Mouse (Mus musculus): ENCODE measurements around the gene Col27a1.

Col27a1 gene

GRCm38 (mm10) chr4:63226164-63226882 is 12.5 kb downstream of the Col27a1 start:
- DNase-seq = no peak

DNA sequence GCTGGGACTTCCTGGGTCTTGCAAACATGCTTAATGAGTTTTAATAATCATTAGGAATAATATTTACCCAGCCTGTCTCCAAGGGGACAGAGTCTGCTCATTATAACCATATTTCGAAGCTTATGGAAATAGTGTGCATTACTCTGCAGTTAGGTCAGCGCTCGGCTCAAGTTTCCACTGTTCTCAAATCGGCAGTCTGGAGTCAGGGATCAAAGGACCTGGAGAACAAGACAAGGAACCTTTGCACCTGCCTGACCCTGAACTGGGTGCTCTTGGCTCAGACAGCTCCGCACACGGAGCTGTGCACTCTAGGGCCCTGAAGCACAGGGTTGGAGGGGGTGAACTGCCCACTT is 13.1 kb downstream of the Col27a1 start:
- DNase-seq = no peak

GRCm38 (mm10) chr4:63228943-63229342 is 15.1 kb downstream of the Col27a1 start:
- DNase-seq = peak in 1 of 2 experiments; percentile 58

DNA sequence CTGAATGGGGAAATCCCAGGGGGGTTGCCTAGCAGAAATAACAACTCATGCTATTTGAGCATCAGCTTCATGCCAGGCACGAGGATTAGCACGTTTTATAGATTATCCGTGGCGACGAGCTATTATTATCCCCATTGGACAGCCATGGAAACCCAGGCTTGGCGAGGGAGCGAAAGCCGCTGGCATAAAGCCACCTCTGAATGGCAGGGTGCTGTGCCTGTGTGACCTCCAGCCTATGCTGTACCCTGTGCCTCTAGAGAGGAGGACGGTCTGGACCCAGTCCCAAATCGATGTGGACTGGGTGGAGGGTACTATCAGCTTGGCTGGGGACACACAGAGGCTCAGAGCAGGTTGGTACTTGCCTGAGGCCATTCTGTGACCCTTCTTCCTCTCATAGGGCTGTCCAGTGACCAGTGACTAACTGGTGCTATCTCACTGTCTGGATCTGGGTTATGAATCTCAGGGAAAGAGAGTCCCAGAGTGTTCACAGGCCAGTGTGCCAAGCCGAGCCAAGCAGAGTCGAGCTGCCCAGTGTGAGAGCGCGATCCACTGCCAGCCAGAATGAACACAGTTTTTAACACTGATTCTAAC is 16.3 kb downstream of the Col27a1 start:
- DNase-seq = peak; percentile 80 to 84

GRCm38 (mm10) chr4:63231121-63231520 is 17.3 kb downstream of the Col27a1 start:
- DNase-seq = peak; percentile 77 to 81

DNA sequence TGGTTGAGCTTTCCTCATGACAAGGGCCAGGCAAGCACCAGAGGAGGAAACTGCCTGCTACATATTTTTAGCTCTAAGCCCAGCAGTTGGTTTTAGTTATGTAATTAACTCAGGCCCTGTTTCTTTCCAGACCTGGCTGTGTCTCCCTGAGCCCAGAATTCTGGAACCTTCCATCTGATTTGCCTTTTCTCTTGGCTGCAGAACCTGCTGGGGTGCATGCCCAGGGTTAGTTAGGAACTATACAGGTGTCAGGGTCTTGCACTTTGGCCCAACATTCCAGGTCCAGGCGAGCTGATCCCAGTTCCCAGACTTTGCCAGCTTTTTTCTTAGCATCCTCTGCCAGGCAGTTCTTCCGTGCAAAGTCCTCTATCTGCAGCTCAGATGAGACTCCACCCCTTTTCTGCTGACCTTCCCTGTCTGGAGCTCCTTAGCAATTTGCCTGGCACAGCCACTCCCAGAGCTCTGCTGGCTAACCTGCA is 18.8 kb downstream of the Col27a1 start:
- DNase-seq = peak; percentile 42 to 67

DNA sequence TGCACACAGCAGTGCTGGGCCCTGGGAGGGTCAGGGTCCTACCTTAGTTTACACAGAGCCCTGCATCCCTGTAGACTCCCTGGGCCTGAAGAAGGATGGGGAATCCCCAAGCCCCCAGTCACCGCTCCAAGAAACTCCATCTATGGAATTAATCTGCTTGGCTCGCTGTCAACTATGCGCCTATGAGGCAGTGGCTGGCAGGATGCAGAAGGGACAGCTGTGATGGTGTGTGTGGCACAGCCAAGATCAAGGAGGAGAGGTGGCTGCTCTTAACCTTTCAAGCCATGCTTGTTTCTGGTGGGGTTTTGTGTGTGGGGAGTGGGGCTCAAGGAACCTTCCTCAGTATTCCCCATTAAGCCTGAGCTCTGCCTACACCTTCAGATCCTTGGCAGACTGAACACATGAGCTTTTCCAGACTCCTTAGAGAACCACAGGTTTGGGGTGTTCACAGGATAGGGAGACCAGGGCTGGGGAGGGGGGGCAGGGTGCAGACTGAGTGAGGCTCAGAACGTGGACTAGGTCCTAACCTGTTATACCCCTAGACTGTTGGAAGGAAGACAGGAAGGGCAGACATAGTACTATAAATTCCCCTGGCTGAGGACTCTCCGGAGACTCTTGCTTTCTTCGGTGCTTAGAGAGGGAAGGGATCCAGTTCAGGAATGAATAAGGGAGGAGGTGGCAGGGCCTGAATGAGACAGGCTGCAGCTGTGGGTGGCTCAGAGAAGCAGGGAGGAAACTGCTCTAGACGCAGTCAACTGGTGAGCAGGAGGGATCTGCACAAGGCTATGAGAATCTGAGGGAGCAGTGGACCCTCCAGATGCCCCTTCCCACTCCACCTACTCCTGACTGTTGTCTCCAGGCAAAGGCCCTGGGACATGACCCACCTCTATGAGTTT is 20.0 kb downstream of the Col27a1 start:
- no peak for DNase-seq

GRCm38 (mm10) chr4:63234852-63235251 is 21.0 kb downstream of the Col27a1 start:
- no peak for DNase-seq

DNA sequence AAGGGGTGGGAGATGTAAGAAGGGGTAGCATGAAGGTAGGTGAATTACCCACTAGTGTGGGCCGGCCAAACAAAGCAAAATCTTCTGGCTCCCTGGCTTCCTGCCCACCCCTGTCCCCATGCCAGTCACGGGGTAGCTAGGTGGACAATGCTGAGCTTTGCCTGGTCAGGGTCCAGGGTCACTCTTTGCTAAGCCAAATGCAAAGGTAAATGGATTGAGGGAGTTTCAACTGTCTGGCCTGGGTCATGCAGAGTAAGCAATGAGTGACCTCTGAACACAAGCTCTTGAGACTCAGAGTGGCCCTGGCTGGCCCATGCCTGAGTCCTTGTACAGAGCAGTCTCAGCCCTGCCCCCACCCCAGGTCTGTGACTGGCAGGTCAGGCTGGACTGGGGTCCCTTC is 22.4 kb downstream of the Col27a1 start:
- DNase-seq = peak; percentile 63 to 72

GRCm38 (mm10) chr4:63237225-63237624 is 23.4 kb downstream of the Col27a1 start:
- peak; percentile 53 to 65 for DNase-seq

- DNase-seq = no peak
Measured at GRCm38 (mm10) chr4:63238141-63238540, 24.3 kb downstream of the Col27a1 start.

- DNase-seq = no peak
Measured at GRCm38 (mm10) chr4:63238722-63239121, 24.9 kb downstream of the Col27a1 start.

- DNase-seq = peak in 1 of 2 experiments; percentile 56
Measured at GRCm38 (mm10) chr4:63241031-63241430, 27.2 kb downstream of the Col27a1 start.

DNA sequence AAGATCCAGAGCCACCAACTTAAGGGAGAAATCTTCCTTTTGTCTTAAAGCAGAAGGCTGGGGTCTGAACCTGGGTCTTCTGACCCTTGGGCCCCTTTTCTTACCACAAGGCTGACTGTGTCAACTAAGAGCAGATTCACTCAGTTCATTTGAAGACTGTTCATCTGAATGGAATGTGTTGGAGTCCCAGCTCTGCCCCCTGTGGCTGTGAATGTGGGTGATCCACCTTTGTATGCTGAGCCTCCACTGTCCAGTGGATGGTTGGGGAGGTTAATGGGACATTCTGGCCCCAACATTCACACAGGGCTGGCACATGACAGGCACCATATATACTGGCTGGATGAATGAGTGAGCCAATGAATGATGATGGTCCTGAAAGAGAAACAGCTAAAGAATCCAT is 34.2 kb downstream of the Col27a1 start:
- no peak for DNase-seq

GRCm38 (mm10) chr4:63248951-63249350 is 35.1 kb downstream of the Col27a1 start:
- no peak for DNase-seq

GRCm38 (mm10) chr4:63251760-63252159 is 38.0 kb downstream of the Col27a1 start:
- no peak for DNase-seq

DNA sequence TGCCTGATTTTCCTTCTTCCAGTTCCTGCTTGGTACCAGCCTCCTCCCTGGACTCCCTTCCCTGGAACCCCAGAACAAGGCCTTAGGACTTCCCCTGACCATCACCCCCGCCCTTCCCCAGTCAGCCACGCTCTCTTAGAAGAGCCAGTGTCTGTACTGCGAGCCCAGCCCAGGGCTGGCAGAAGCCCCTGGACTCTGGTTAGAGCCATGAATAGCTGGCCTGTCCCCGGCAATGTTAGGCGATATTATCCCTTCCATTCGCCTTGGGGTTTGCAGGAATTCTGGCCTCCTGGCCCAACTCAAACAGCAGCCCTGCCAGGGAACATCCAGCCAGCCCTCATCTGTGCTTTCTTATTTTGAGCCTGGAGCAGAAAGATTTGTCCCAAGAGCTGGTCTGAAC is 39.9 kb downstream of the Col27a1 start:
- no peak for DNase-seq

DNA sequence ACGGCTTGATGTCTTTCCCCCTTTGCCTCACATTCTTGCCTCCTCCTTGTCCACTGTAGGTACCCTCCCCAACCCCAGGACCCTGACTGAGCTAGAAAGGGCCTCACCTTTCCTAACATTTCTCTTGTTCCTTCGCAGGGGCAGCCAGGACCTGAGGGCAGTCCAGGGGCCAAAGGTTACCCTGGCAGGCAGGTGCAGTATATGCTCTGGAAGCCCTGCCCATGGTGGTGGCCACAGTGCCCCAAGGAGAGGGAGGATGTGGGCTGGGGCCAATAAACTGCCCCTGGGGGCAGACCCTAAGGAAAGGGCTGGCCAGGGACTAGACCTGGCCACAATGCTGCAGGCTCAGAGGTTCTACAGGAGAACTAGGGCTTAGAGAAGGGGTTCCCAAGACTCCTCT is 40.3 kb downstream of the Col27a1 start:
- DNase-seq = no peak

DNA sequence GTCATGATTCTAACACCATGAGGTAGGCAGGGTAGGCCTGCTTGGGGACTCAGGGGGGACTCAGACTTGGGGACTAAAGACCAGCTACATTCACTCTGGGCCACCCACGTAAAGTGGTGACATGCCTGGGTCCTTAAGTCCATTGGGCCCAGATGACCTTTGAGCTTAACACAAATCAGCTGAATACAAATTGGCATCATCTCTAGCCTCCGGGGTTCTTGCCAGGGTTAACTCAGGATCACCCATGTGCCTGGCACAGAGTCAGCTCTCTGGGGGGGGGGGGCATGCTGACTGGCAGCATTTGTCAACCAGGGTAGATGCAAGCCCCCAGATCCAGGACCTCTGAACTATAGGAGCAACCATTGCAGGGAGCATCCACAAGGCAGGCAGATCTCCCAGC is 42.6 kb downstream of the Col27a1 start:
- DNase-seq = no peak

GRCm38 (mm10) chr4:63257346-63257745 is 43.5 kb downstream of the Col27a1 start:
- DNase-seq = peak; percentile 56 to 73

DNA sequence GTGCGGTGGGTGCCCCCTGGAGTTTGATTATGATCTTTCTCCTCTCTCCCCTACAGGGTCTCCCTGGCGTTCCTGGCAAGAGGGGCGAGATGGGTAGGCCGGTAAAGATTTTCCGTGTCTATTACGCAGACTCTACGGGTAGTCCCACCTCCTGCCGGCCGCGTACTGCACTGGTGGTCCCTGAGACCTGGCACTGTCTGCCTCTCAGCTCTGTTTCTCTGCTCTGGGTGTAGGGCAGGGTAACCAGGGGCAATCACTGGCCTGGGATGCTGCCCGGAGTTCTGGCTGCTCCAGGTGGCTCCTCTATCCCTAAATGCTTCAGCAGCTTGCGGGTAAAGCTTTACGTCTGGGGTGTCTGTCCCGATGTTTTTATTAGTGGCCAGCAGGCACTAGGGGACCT is 44.3 kb downstream of the Col27a1 start:
- no peak for DNase-seq

GRCm38 (mm10) chr4:63259066-63259465 is 45.3 kb downstream of the Col27a1 start:
- peak; percentile 70 to 80 for DNase-seq

DNA sequence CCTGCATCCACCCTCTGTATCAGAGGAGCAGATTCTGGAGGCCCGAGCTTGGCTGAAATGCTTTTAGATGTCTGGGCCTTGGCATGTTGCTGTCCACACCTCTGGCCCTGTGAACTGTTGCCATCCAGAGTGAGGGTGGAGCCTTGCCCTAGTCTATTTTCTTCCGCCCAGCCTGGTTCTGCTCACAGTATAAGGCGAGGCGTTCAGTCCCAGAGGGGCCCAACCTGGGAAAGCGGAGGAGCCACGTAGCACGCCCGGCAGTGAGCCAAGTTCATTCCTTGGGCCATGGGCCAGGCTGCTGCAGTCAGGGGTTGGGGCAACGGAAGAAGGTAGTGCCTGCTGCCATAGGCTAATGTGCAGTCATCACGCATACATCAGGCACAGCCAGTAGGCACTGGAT is 46.7 kb downstream of the Col27a1 start:
- DNase-seq = no peak

DNA sequence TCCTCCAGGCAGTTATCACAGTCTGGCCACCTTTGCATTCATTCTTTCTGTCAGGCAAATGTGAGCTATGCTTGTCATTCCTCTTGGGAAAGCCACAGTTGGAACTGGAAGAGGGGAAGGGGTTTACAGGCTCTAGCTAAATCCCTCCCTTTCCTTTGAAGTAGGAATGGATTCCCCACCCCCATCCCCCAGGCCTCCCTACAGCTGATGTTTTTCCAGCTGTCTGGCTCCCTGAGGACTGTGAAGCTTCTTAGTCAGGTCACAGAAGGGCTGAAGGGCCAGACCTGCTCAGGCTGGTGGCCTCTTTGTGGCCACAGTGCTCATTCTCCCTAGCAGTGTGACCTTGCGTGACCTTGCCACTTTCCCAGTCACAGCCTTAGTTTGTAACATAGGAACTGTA is 49.1 kb downstream of the Col27a1 start:
- no peak for DNase-seq
